Mouse (Mus musculus) kidney, embryonic 16.5 days (tissue): ENCODE measurements at regions not wholly inside any gene's neighbourhood (a gene's known extent, or its start where the extent isn't known, plus 50 kb on each side); places are given as distances from the start of the nearest gene placed in this dataset.

Source experiments
- ATAC-seq: fragments of 200-750 bp; cut with Nextera tagmentation; 2 replicates; pipeline ENCODE4 v1.8.0; 2017; ENCODE audit warnings: moderate TSS enrichment; ENCODE audit not compliant: low FRiP score, low TSS enrichment
- H3K27ac ChIP-seq: fragments of 300-500 bp; sonication (generic); 2 replicates; pipeline ENCODE4 v1.5.1; 2014; ENCODE audit warnings: low read length
- H3K27me3 ChIP-seq: fragments of 300-500 bp; sonication (generic); 2 replicates; pipeline ENCODE4 v1.6.1; 2014; ENCODE audit warnings: low read length, control low read depth, mixed read lengths; ENCODE audit not compliant: insufficient read depth
- H3K36me3 ChIP-seq: fragments of 300-500 bp; sonication (generic); 2 replicates; pipeline ENCODE4 v1.6.1; 2014; ENCODE audit warnings: low read length, control low read depth, mixed read lengths; ENCODE audit not compliant: insufficient read depth
- H3K4me1 ChIP-seq: fragments of 300-500 bp; sonication (generic); 2 replicates; pipeline ENCODE4 v1.6.1; 2014; ENCODE audit warnings: low read length, control low read depth, mixed read lengths; ENCODE audit not compliant: insufficient read depth
- H3K4me2 ChIP-seq: fragments of 300-500 bp; sonication (generic); replicated peaks from 2 replicates; pipeline ENCODE4 v1.6.1; 2014; ENCODE audit warnings: low read depth, low read length
- H3K4me3 ChIP-seq: fragments of 300-500 bp; sonication (generic); 2 replicates; pipeline ENCODE4 v1.5.1; 2014; ENCODE audit warnings: mild to moderate bottlenecking, low read length
- H3K9ac ChIP-seq: fragments of 300-500 bp; sonication (generic); replicated peaks from 2 replicates; pipeline ENCODE4 v1.6.1; 2014; ENCODE audit warnings: low read length
- H3K9me3 ChIP-seq: fragments of 300-500 bp; sonication (generic); 2 replicates; pipeline ENCODE4 v1.6.1; 2016; ENCODE audit warnings: low read length, control low read depth
- WGBS: fragments of 180-500 bp; shearing (Covaris S2); extraction: QIAGEN DNeasy Blood & Tissue Kit; methylation state at CpG from one replicate; pipeline ENCODE4 v1.1.7; 2014; 5-methylcytosine and 5-hydroxymethylcytosine counted together

GRCm38 (mm10) chr12:50111246-50112044, 537.5 kb downstream of the Prkd1 start:
- Histone ChIP-seq H3K27me3 (no peaks in the 10 kb centered on the region), H3K4me2 (no peak overlapping the region), H3K27ac (no peak overlapping the region), H3K4me1 (no peaks in the 10 kb centered on the region), H3K36me3 (no peaks in the 10 kb centered on the region), H3K4me3 (no peak overlapping the region), H3K9ac (no peak overlapping the region), H3K9me3 (no peaks in the 10 kb centered on the region)
- 87% methylated on average over 9 of the region's 9 CpGs for WGBS
- ATAC-seq: no peak

DNA sequence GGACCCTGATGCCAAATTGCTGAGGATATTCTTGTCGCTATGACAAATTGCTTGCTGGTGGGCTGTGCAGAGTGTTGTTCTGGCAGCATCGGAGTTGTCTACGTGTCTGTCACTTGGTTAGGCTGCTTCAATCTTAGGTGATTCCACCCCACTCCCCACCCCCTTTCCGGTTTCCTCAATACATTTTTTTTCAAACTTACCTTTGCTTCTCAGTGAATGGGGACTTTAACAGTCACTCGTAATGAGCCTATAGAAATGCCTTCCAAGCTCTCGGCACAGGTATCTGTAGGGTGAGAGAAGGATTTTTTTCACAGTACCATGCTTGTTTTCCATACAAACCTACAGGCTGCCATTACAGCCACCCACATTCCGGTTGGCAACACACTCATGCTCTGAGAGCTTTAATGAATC, 536.8 kb downstream of the Prkd1 start:
- Histone ChIP-seq H3K9ac (no peak overlapping the region), H3K4me3 (no peak overlapping the region), H3K27me3 (no peaks in the 10 kb centered on the region), H3K36me3 (no peaks in the 10 kb centered on the region), H3K4me1 (no peaks in the 10 kb centered on the region), H3K27ac (no peak overlapping the region), H3K4me2 (no peak overlapping the region), H3K9me3 (no peaks in the 10 kb centered on the region)
- ATAC-seq: no peak
- 82% methylated on average over 7 of the region's 7 CpGs for WGBS

DNA sequence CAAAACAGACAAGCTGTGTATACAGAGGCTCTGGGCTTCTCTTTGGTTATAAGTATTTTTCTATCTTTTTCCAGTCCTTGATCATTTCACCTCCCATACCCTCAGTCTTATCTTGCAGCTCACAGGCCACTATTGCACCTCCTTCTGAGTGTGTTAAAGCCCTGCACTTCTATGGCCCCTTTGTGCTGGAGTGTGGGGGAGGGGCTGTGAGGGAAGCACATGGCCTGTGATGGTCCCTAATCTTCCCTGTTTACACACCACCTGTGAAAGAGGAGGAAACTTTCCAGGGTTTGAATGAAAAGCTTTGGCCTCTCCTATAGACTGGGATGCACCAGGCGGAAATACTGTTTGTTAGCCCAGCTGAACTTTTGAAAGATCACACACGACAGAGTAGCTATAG, 533.0 kb downstream of the Prkd1 start:
- no peak overlapping the region for H3K27ac ChIP-seq
- H3K36me3 ChIP-seq: no peaks in the 10 kb centered on the region
- H3K4me2 ChIP-seq: no peak overlapping the region
- H3K4me1 ChIP-seq: peaks cover 6% of the 10 kb centered on the region; the same call in 1 of the 2 replicates
- no peak overlapping the region for H3K9ac ChIP-seq
- ATAC-seq: no peak
- no peak overlapping the region for H3K4me3 ChIP-seq
- no peaks in the 10 kb centered on the region for H3K27me3 ChIP-seq
- H3K9me3 ChIP-seq: no peaks in the 10 kb centered on the region
- 63% methylated on average over 2 of the region's 2 CpGs for WGBS

DNA sequence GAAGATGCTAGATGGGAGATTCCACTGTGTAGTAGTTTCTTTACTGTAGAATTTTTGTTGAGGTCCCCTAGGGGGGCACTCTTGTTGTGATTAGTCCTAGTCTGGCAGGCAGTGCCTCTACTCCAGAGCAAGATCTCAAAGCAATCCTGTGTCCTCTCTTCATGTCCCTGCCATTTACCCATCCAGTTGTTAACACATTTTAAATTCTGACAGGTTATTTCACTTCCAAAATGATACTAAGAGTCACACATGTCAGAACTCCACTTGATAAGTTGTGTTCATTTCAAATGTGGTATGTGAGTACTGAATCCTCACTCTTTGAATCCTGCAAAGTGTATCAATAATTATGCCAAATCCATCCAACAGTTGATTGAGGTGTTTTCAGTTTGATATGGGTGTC, 530.6 kb downstream of the Prkd1 start:
- Histone ChIP-seq H3K4me3 (no peak overlapping the region), H3K9me3 (no peaks in the 10 kb centered on the region), H3K36me3 (no peaks in the 10 kb centered on the region), H3K27ac (no peak overlapping the region), H3K4me1 (peaks cover 7% of the 10 kb centered on the region; the same call in 1 of the 2 replicates), H3K27me3 (no peaks in the 10 kb centered on the region), H3K4me2 (no peak overlapping the region), H3K9ac (no peak overlapping the region)
- ATAC-seq: no peak

DNA sequence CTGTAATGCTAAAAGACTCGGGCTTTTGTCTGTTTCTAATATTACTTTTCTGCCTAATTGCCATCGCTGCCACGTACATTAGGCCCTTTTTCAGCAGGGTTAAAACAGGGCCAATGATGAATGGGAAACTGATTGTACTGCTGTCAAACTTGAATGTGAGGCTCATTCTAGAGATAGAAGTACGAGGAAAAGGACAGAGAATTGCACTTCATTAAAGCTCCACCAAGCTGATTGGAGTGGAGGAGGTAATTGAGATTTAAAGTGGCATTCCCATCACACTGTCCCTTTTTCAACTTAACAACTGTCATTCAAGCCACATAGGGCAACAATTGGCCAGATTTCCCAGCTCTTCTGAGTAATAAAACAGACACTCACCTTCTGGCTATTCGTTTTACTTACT, 526.8 kb downstream of the Prkd1 start:
- ATAC-seq: no peak
- Histone ChIP-seq H3K27ac (no peak overlapping the region), H3K9ac (no peak overlapping the region), H3K27me3 (no peaks in the 10 kb centered on the region), H3K9me3 (no peaks in the 10 kb centered on the region), H3K4me2 (no peak overlapping the region), H3K4me1 (peaks cover 7% of the 10 kb centered on the region; the same call in 1 of the 2 replicates), H3K36me3 (no peaks in the 10 kb centered on the region), H3K4me3 (no peak overlapping the region)
- 57% methylated on average over 5 of the region's 5 CpGs for WGBS

DNA sequence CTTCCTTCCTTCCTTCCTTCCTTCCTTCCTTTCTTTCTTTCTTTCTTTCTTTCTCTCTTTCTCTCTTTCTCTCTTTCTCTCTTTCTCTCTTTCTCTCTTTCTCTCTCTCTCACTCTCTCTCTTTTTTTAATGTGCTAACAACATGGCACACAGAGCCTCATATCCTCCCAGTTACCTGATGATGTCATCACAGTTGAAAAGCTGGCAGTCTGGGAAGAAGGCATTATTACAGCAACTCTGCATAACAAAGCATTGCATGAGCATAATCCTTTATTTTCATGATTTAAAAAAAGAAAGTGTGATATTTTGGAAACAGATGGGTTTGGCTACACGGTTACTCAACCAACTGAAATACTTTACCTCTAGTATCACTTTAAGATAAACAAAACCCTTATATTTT, 525.9 kb downstream of the Prkd1 start:
- no peak overlapping the region for H3K9ac ChIP-seq
- no peaks in the 10 kb centered on the region for H3K27me3 ChIP-seq
- no peak overlapping the region for H3K4me3 ChIP-seq
- ATAC-seq: no peak
- H3K4me2 ChIP-seq: no peak overlapping the region
- no peaks in the 10 kb centered on the region for H3K36me3 ChIP-seq
- WGBS: 84% methylated on average over 1 of the region's 1 CpGs
- no peak overlapping the region for H3K27ac ChIP-seq
- H3K9me3 ChIP-seq: no peaks in the 10 kb centered on the region
- peaks cover 7% of the 10 kb centered on the region; the same call in 1 of the 2 replicates for H3K4me1 ChIP-seq

GRCm38 (mm10) chr12:50158143-50158542, 490.8 kb downstream of the Prkd1 start:
- H3K9ac ChIP-seq: no peak overlapping the region
- no peak for ATAC-seq
- H3K27ac ChIP-seq: no peak overlapping the region
- 69% methylated on average over 9 of the region's 9 CpGs for WGBS
- H3K4me1 ChIP-seq: no peaks in the 10 kb centered on the region
- H3K4me2 ChIP-seq: no peak overlapping the region
- H3K4me3 ChIP-seq: no peak overlapping the region
- no peaks in the 10 kb centered on the region for H3K9me3 ChIP-seq
- no peaks in the 10 kb centered on the region for H3K27me3 ChIP-seq
- no peaks in the 10 kb centered on the region for H3K36me3 ChIP-seq

DNA sequence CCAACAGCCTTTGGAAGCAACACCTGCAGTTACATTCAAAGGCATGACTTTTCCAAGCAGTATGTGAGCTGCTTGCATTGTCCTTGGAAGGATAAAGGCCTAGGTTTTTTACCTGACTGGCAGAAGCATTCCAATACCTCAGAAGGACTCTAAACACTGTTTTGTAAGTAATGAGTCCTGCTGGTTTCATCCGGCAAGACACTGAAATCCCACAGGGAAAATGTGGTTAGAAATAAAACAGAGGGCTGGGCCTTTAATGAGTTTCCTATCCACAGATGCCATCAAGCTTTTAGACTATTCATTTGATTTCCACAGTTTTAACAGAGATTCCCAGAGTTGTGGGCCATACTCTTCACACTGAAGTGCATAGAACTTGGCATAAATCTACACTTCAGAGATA, 461.6 kb downstream of the Prkd1 start:
- no peaks in the 10 kb centered on the region for H3K27me3 ChIP-seq
- no peak for ATAC-seq
- H3K27ac ChIP-seq: no peak overlapping the region
- H3K9ac ChIP-seq: no peak overlapping the region
- no peak overlapping the region for H3K4me2 ChIP-seq
- no peaks in the 10 kb centered on the region for H3K36me3 ChIP-seq
- 71% methylated on average over 1 of the region's 1 CpGs for WGBS
- H3K4me1 ChIP-seq: no peaks in the 10 kb centered on the region
- H3K4me3 ChIP-seq: no peak overlapping the region
- H3K9me3 ChIP-seq: no peaks in the 10 kb centered on the region

- H3K4me2 ChIP-seq: no peak overlapping the region
- ATAC-seq: no peak
- no peaks in the 10 kb centered on the region for H3K9me3 ChIP-seq
- H3K36me3 ChIP-seq: no peaks in the 10 kb centered on the region
- H3K27me3 ChIP-seq: no peaks in the 10 kb centered on the region
- H3K4me1 ChIP-seq: no peaks in the 10 kb centered on the region
- no peak overlapping the region for H3K27ac ChIP-seq
- H3K4me3 ChIP-seq: no peak overlapping the region
- no peak overlapping the region for H3K9ac ChIP-seq
These were observed 457.9 kb downstream of the Prkd1 start for GRCm38 (mm10) chr12:50190892-50191539.
